Mouse (Mus musculus): ENCODE measurements at regions not wholly inside any gene's neighbourhood (a gene's known extent, or its start where the extent isn't known, plus 50 kb on each side); places are given as distances from the start of the nearest gene placed in this dataset.

GRCm38 (mm10) chr19:21214253-21214652, 57.8 kb upstream of the Zfand5 start:
- no peak overlapping the region for H3K27ac ChIP-seq (ENCODE audit: low read depth)
- TF ChIP-seq CTCF (IDR thresholded peaks at IDR 0.05; ENCODE audit: low read depth) = no peak
- H3K4me1 ChIP-seq (ENCODE audit: insufficient read depth) = no peaks in the 10 kb centered on the region
- H3K4me3 ChIP-seq (ENCODE audit: low read depth, low read length) = no peak overlapping the region
- DNase-seq (no peak), ATAC-seq (ENCODE audit: insufficient read depth) (no peak)
- no peaks in the 10 kb centered on the region for H3K36me3 ChIP-seq (ENCODE audit: insufficient read depth)
- H3K27me3 ChIP-seq (ENCODE audit: insufficient read depth, low read length) = no peaks in the 10 kb centered on the region
- no peak overlapping the region for H3K4me2 ChIP-seq
- WGBS = 83% methylated on average over 4 of the region's 4 CpGs
- H3K9me3 ChIP-seq (ENCODE audit: low read depth, low read length) = no peaks in the 10 kb centered on the region
- H3K9ac ChIP-seq = no peak overlapping the region

GRCm38 (mm10) chr19:21193461-21193860, 78.6 kb upstream of the Zfand5 start:
- no peak for ATAC-seq (ENCODE audit: insufficient read depth)
- TF ChIP-seq CTCF (IDR thresholded peaks at IDR 0.05; ENCODE audit: low read depth) = no peak
- H3K36me3 ChIP-seq (ENCODE audit: insufficient read depth) = no peaks in the 10 kb centered on the region
- H3K27ac ChIP-seq (ENCODE audit: low read depth) = no peak overlapping the region
- WGBS = 66% methylated on average over 10 of the region's 10 CpGs
- H3K9ac ChIP-seq = no peak overlapping the region
- no peak for DNase-seq
- no peaks in the 10 kb centered on the region for H3K27me3 ChIP-seq (ENCODE audit: insufficient read depth, low read length)
- no peaks in the 10 kb centered on the region for H3K9me3 ChIP-seq (ENCODE audit: low read depth, low read length)
- H3K4me1 ChIP-seq (ENCODE audit: insufficient read depth) = no peaks in the 10 kb centered on the region
- H3K4me2 ChIP-seq = no peak overlapping the region
- no peak overlapping the region for H3K4me3 ChIP-seq (ENCODE audit: low read depth, low read length)

- Histone ChIP-seq H3K4me2 (no peak overlapping the region), H3K4me1 (ENCODE audit: insufficient read depth) (no peaks in the 10 kb centered on the region), H3K9ac (no peak overlapping the region), H3K27me3 (ENCODE audit: insufficient read depth, low read length) (no peaks in the 10 kb centered on the region), H3K36me3 (ENCODE audit: insufficient read depth) (no peaks in the 10 kb centered on the region), H3K27ac (ENCODE audit: low read depth) (no peak overlapping the region), H3K9me3 (ENCODE audit: low read depth, low read length) (no peaks in the 10 kb centered on the region), H3K4me3 (ENCODE audit: low read depth, low read length) (no peak overlapping the region)
- 80% methylated on average over 6 of the region's 6 CpGs for WGBS
- TF ChIP-seq CTCF (IDR thresholded peaks at IDR 0.05; ENCODE audit: low read depth) = no peak
- no peak for ATAC-seq (ENCODE audit: insufficient read depth)
- no peak for DNase-seq
These were observed 79.5 kb upstream of the Zfand5 start for GRCm38 (mm10) chr19:21192576-21192975.

- Histone ChIP-seq H3K4me2 (no peak overlapping the region), H3K4me3 (ENCODE audit: low read depth, low read length) (no peak overlapping the region), H3K9ac (no peak overlapping the region), H3K4me1 (ENCODE audit: insufficient read depth) (no peaks in the 10 kb centered on the region), H3K27ac (ENCODE audit: low read depth) (no peak overlapping the region), H3K27me3 (ENCODE audit: insufficient read depth, low read length) (no peaks in the 10 kb centered on the region), H3K9me3 (ENCODE audit: low read depth, low read length) (no peaks in the 10 kb centered on the region), H3K36me3 (ENCODE audit: insufficient read depth) (no peaks in the 10 kb centered on the region)
- WGBS = 67% methylated on average over 4 of the region's 4 CpGs
- no peak for TF ChIP-seq CTCF (IDR thresholded peaks at IDR 0.05; ENCODE audit: low read depth)
- DNase-seq = no peak
- ATAC-seq (ENCODE audit: insufficient read depth) = no peak
These were observed 82.9 kb upstream of the Zfand5 start for GRCm38 (mm10) chr19:21189216-21189615.

- H3K36me3 ChIP-seq (ENCODE audit: insufficient read depth) = no peaks in the 10 kb centered on the region
- no peak for TF ChIP-seq CTCF (IDR thresholded peaks at IDR 0.05; ENCODE audit: low read depth)
- no peaks in the 10 kb centered on the region for H3K4me1 ChIP-seq (ENCODE audit: insufficient read depth)
- no peaks in the 10 kb centered on the region for H3K9me3 ChIP-seq (ENCODE audit: low read depth, low read length)
- ATAC-seq (ENCODE audit: insufficient read depth) = no peak; the same call in 1 of the 2 replicates
- no peak overlapping the region for H3K4me3 ChIP-seq (ENCODE audit: low read depth, low read length)
- peak; percentile 54 for DNase-seq
- no peak overlapping the region for H3K9ac ChIP-seq
- no peaks in the 10 kb centered on the region for H3K27me3 ChIP-seq (ENCODE audit: insufficient read depth, low read length)
- 39% methylated on average over 1 of the region's 1 CpGs for WGBS
- no peak overlapping the region for H3K27ac ChIP-seq (ENCODE audit: low read depth)
- H3K4me2 ChIP-seq = no peak overlapping the region
These were observed 85.4 kb upstream of the Zfand5 start for GRCm38 (mm10) chr19:21186656-21187055.

GRCm38 (mm10) chr19:21186016-21186415, 86.1 kb upstream of the Zfand5 start:
- WGBS = 71% methylated on average over 1 of the region's 1 CpGs
- DNase-seq = no peak
- Histone ChIP-seq H3K36me3 (ENCODE audit: insufficient read depth) (no peaks in the 10 kb centered on the region), H3K27me3 (ENCODE audit: insufficient read depth, low read length) (no peaks in the 10 kb centered on the region), H3K27ac (ENCODE audit: low read depth) (no peak overlapping the region), H3K4me3 (ENCODE audit: low read depth, low read length) (no peak overlapping the region), H3K4me2 (no peak overlapping the region), H3K9ac (no peak overlapping the region), H3K4me1 (ENCODE audit: insufficient read depth) (no peaks in the 10 kb centered on the region), H3K9me3 (ENCODE audit: low read depth, low read length) (no peaks in the 10 kb centered on the region)
- ATAC-seq (ENCODE audit: insufficient read depth) = no peak
- TF ChIP-seq CTCF (IDR thresholded peaks at IDR 0.05; ENCODE audit: low read depth) = no peak

- no peak overlapping the region for H3K4me2 ChIP-seq
- no peaks in the 10 kb centered on the region for H3K27me3 ChIP-seq (ENCODE audit: insufficient read depth, low read length)
- ATAC-seq (ENCODE audit: insufficient read depth) (no peak), DNase-seq (no peak)
- H3K9ac ChIP-seq = no peak overlapping the region
- H3K4me3 ChIP-seq (ENCODE audit: low read depth, low read length) = no peak overlapping the region
- H3K27ac ChIP-seq (ENCODE audit: low read depth) = no peak overlapping the region
- H3K4me1 ChIP-seq (ENCODE audit: insufficient read depth) = no peaks in the 10 kb centered on the region
- no peaks in the 10 kb centered on the region for H3K9me3 ChIP-seq (ENCODE audit: low read depth, low read length)
- TF ChIP-seq CTCF (IDR thresholded peaks at IDR 0.05; ENCODE audit: low read depth) = no peak
- H3K36me3 ChIP-seq (ENCODE audit: insufficient read depth) = no peaks in the 10 kb centered on the region
- 92% methylated on average over 4 of the region's 4 CpGs for WGBS
These were observed 89.0 kb upstream of the Zfand5 start for GRCm38 (mm10) chr19:21183028-21183427.

- no peak overlapping the region for H3K9ac ChIP-seq
- ATAC-seq (ENCODE audit: insufficient read depth) (no peak), DNase-seq (no peak)
- no peak overlapping the region for H3K4me3 ChIP-seq (ENCODE audit: low read depth, low read length)
- TF ChIP-seq CTCF (IDR thresholded peaks at IDR 0.05; ENCODE audit: low read depth) = no peak
- no peak overlapping the region for H3K4me2 ChIP-seq
- H3K4me1 ChIP-seq (ENCODE audit: insufficient read depth) = no peaks in the 10 kb centered on the region
- H3K9me3 ChIP-seq (ENCODE audit: low read depth, low read length) = no peaks in the 10 kb centered on the region
- H3K27me3 ChIP-seq (ENCODE audit: insufficient read depth, low read length) = no peaks in the 10 kb centered on the region
- H3K36me3 ChIP-seq (ENCODE audit: insufficient read depth) = no peaks in the 10 kb centered on the region
- no peak overlapping the region for H3K27ac ChIP-seq (ENCODE audit: low read depth)
- 90% methylated on average over 1 of the region's 1 CpGs for WGBS
These were observed 92.2 kb upstream of the Zfand5 start for GRCm38 (mm10) chr19:21179886-21180285.
